ENCODE assay signal across 8 mouse cellular contexts in the genomic region with DNA sequence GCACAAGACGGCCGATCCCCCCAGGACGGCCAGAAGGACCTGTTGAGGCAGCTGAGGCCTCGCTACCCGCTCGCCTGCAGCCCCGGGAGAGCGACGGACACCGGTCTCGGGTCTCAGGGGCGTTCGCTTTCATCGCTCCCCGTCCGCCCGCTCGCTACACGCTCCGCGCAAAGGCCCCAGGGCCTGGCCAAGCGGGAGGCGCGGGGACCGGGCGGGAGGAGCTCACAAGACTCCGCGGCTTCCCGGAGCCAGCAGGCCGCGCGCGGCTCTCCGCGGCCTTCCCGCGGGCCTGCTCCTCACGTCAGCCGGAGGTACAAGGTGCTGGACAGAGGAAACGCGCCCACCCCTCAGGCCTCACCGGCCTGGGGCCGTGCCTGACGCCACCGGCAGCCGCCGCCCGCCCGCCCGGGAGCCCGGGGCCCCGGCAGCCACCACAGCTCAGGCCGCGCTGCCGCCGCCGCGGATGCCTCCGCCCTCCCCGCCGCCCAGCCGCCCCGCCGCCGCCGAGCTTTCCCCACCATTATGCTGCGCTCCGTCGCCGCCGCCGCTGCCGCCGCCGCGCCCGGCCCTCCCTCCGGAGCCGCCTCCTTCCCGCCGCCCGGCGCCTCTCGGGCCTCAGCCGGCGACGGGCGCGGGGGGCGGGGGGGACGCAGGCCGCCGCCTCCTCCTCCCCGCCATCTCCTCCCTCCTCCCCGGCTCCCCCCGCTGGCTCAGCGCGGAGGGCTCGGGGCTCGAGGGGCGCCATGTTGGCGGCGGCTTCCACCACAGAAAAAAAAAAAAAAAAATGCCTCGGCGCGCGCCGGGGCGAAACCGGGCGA. TPM values are rescaled to one million over a fixed set of nuclear protein-coding genes. Genes with fewer than 3 reads are reported as not detected.
DNase-seq lines count a peak whose midpoint lies in the region; ATAC-seq and TF ChIP-seq lines count a peak whose summit lies in the region.

No protein-coding gene starts in this region.

- H3K79me3 ChIP-seq in C2C12 (ENCODE audit: low read depth) = peaks cover 44% of the 10 kb centered on the region

- peaks cover 51% of the 10 kb centered on the region for H3K79me2 ChIP-seq in C2C12 (ENCODE audit: control insufficient read depth, insufficient read depth)

- no peaks in the 10 kb centered on the region; the same call in 1 of the 2 replicates for H3K4me1 ChIP-seq in bone marrow, adult 2 months (ENCODE audit: control insufficient read depth, insufficient read depth, low read length)
- peaks cover 3% of the 10 kb centered on the region for H3K4me1 ChIP-seq in embryonic fibroblast, embryonic 13.5 days (ENCODE audit: control insufficient read depth, insufficient read depth, low read length)
- H3K4me1 ChIP-seq in heart, embryonic 12.5 days (replicated peaks) = peaks cover 40% of the 10 kb centered on the region
- peaks cover 20% of the 10 kb centered on the region; the same call in 1 of the 2 replicates for H3K4me1 ChIP-seq in kidney, postnatal 0 days (replicated peaks; ENCODE audit: insufficient read depth, low read length)
- peaks cover 36% of the 10 kb centered on the region for H3K4me1 ChIP-seq in liver, embryonic 15.5 days (replicated peaks)
- H3K4me1 ChIP-seq in neural tube, embryonic 12.5 days = peaks cover 38% of the 10 kb centered on the region
- H3K4me1 ChIP-seq in stomach, postnatal 0 days (replicated peaks; ENCODE audit: control insufficient read depth, insufficient read depth) = no peaks in the 10 kb centered on the region; the same call in 1 of the 2 replicates

- WGBS in bone marrow, adult 2 months = 2% methylated on average over 111 of the region's 111 CpGs
- WGBS in heart, embryonic 12.5 days = 2% methylated on average over 84 of the region's 111 CpGs
- WGBS in kidney, postnatal 0 days = under 1% methylated on average over 53 of the region's 111 CpGs
- under 1% methylated on average over 93 of the region's 111 CpGs for WGBS in liver, embryonic 15.5 days (ENCODE audit: insufficient replicate concordance)
- WGBS in neural tube, embryonic 12.5 days = under 1% methylated on average over 80 of the region's 111 CpGs
- WGBS in stomach, postnatal 0 days = 0% methylated on average over 12 of the region's 111 CpGs

- H3K9me3 ChIP-seq in heart, embryonic 12.5 days (replicated peaks) = no peaks in the 10 kb centered on the region
- no peaks in the 10 kb centered on the region for H3K9me3 ChIP-seq in kidney, postnatal 0 days (replicated peaks; ENCODE audit: low read length)
- H3K9me3 ChIP-seq in liver, embryonic 15.5 days (replicated peaks) = no peaks in the 10 kb centered on the region
- H3K9me3 ChIP-seq in neural tube, embryonic 12.5 days = no peaks in the 10 kb centered on the region
- no peaks in the 10 kb centered on the region for H3K9me3 ChIP-seq in stomach, postnatal 0 days (ENCODE audit: control insufficient read depth, low read length)

- H3K9ac ChIP-seq in heart, embryonic 12.5 days = peak overlapping the region; percentile 99
- H3K9ac ChIP-seq in kidney, postnatal 0 days (ENCODE audit: low read depth, low read length) = peak overlapping the region; percentile 100
- peak overlapping the region; percentile 89 for H3K9ac ChIP-seq in liver, embryonic 15.5 days
- H3K9ac ChIP-seq in neural tube, embryonic 12.5 days = peak overlapping the region; percentile 99
- peak overlapping the region; percentile 100 for H3K9ac ChIP-seq in stomach, postnatal 0 days (ENCODE audit: low read length)

- TF ChIP-seq POLR2A in bone marrow, adult 2 months (IDR thresholded peaks at IDR 0.05; ENCODE audit: borderline replicate concordance, control insufficient read depth, low read depth, low read length) = peak; percentile 21; the same call in 1 of the 2 replicates
- 0 out of 2 replicates have a peak, but pooled peaks have one; percentile 1 for TF ChIP-seq POLR2A in embryonic fibroblast, embryonic 13.5 days (IDR thresholded peaks at IDR 0.05; ENCODE audit: low read depth, low read length)

- peak overlapping the region; percentile 69 for H3K4me2 ChIP-seq in heart, embryonic 12.5 days
- H3K4me2 ChIP-seq in kidney, postnatal 0 days (ENCODE audit: low read length) = peak overlapping the region; percentile 78
- peak overlapping the region; percentile 94 for H3K4me2 ChIP-seq in liver, embryonic 15.5 days
- H3K4me2 ChIP-seq in neural tube, embryonic 12.5 days (replicated peaks) = peak overlapping the region; percentile 78
- H3K4me2 ChIP-seq in stomach, postnatal 0 days (replicated peaks; ENCODE audit: low read depth) = peak overlapping the region; percentile 74

- no peaks in the 10 kb centered on the region for H3K27me3 ChIP-seq in C2C12 (ENCODE audit: control insufficient read depth, insufficient read depth, insufficient read length)
- H3K27me3 ChIP-seq in heart, embryonic 12.5 days (replicated peaks) = no peaks in the 10 kb centered on the region
- no peaks in the 10 kb centered on the region for H3K27me3 ChIP-seq in kidney, postnatal 0 days (ENCODE audit: insufficient read depth, low read length)
- peaks cover 20% of the 10 kb centered on the region for H3K27me3 ChIP-seq in liver, embryonic 15.5 days
- H3K27me3 ChIP-seq in neural tube, embryonic 12.5 days (replicated peaks) = no peaks in the 10 kb centered on the region
- H3K27me3 ChIP-seq in stomach, postnatal 0 days (ENCODE audit: control insufficient read depth, insufficient read depth, low read length) = no peaks in the 10 kb centered on the region

- DNase-seq in kidney, postnatal 0 days (ENCODE audit: low spot score) = peak; percentile 78
- peak; percentile 79 for DNase-seq in stomach, postnatal 0 days (ENCODE audit: low spot score)

- H3ac ChIP-seq in C2C12 (ENCODE audit: control insufficient read depth, insufficient read length, low read depth) = peak overlapping the region; percentile 66

- peak overlapping the region; percentile 69 for H3K4me3 ChIP-seq in C2C12 (ENCODE audit: insufficient read depth, poor library complexity, severe bottlenecking)
- H3K4me3 ChIP-seq in bone marrow, adult 2 months (replicated peaks; ENCODE audit: control insufficient read depth, low read depth, low read length) = peak overlapping the region; percentile 86
- H3K4me3 ChIP-seq in embryonic fibroblast, embryonic 13.5 days (ENCODE audit: insufficient read depth, low read length) = peak overlapping the region; percentile 79
- H3K4me3 ChIP-seq in heart, embryonic 12.5 days = peak overlapping the region; percentile 93
- peak overlapping the region; percentile 91 for H3K4me3 ChIP-seq in kidney, postnatal 0 days (replicated peaks; ENCODE audit: low read depth, low read length)
- H3K4me3 ChIP-seq in liver, embryonic 15.5 days (replicated peaks) = peak overlapping the region; percentile 85
- H3K4me3 ChIP-seq in neural tube, embryonic 12.5 days = peak overlapping the region; percentile 95
- peak overlapping the region; percentile 92 for H3K4me3 ChIP-seq in stomach, postnatal 0 days (ENCODE audit: low read depth, low read length)

- TF ChIP-seq EP300 in stomach, postnatal 0 days (optimal IDR thresholded peaks at IDR 0.05) = no peak

- no peak for TF ChIP-seq CTCF in C2C12 (IDR thresholded peaks at IDR 0.05; ENCODE audit: control insufficient read depth, insufficient read depth, insufficient read length)
- TF ChIP-seq CTCF in bone marrow, adult 2 months (IDR thresholded peaks at IDR 0.05; ENCODE audit: control insufficient read depth, insufficient read depth, low read length) = no peak
- TF ChIP-seq CTCF in embryonic fibroblast, embryonic 13.5 days (IDR thresholded peaks at IDR 0.05; ENCODE audit: borderline replicate concordance, insufficient read depth, low read length) = no peak
- TF ChIP-seq CTCF in kidney, postnatal 0 days (IDR thresholded peaks at IDR 0.05; ENCODE audit: low read depth) = no peak
- no peak for TF ChIP-seq CTCF in stomach, postnatal 0 days (IDR thresholded peaks at IDR 0.05; ENCODE audit: low read depth)

- peak; percentile 81 for ATAC-seq in heart, embryonic 12.5 days (ENCODE audit: insufficient number of reproducible peaks, low FRiP score)
- ATAC-seq in kidney, postnatal 0 days (replicated peaks; ENCODE audit: low FRiP score, low read depth) = peak; percentile 78
- ATAC-seq in liver, embryonic 15.5 days (ENCODE audit: insufficient read depth) = peak; percentile 71
- ATAC-seq in neural tube, embryonic 12.5 days (ENCODE audit: low FRiP score, low read depth) = peak; percentile 67
- ATAC-seq in stomach, postnatal 0 days (ENCODE audit: low FRiP score, low TSS enrichment) = peak; percentile 80

- H3K36me3 ChIP-seq in C2C12 (ENCODE audit: control insufficient read depth, insufficient read depth) = no peaks in the 10 kb centered on the region
- H3K36me3 ChIP-seq in heart, embryonic 12.5 days = no peaks in the 10 kb centered on the region
- H3K36me3 ChIP-seq in kidney, postnatal 0 days (ENCODE audit: insufficient read depth, low read length) = no peaks in the 10 kb centered on the region
- H3K36me3 ChIP-seq in liver, embryonic 15.5 days (replicated peaks) = no peaks in the 10 kb centered on the region
- H3K36me3 ChIP-seq in neural tube, embryonic 12.5 days = no peaks in the 10 kb centered on the region
- H3K36me3 ChIP-seq in stomach, postnatal 0 days (ENCODE audit: control insufficient read depth, insufficient read depth, low read length) = no peaks in the 10 kb centered on the region

- H3K27ac ChIP-seq in bone marrow, adult 2 months (ENCODE audit: control insufficient read depth, insufficient read depth, low read depth, low read length, poor library complexity) = peak overlapping the region; percentile 88
- peak overlapping the region; percentile 79 for H3K27ac ChIP-seq in embryonic fibroblast, embryonic 13.5 days (ENCODE audit: insufficient read depth, low read length)
- peak overlapping the region; percentile 96 for H3K27ac ChIP-seq in heart, embryonic 12.5 days (ENCODE audit: poor library complexity, severe bottlenecking)
- H3K27ac ChIP-seq in kidney, postnatal 0 days = peak overlapping the region; percentile 99
- peak overlapping the region; percentile 87 for H3K27ac ChIP-seq in liver, embryonic 15.5 days (replicated peaks)
- peak overlapping the region; percentile 98 for H3K27ac ChIP-seq in neural tube, embryonic 12.5 days
- H3K27ac ChIP-seq in stomach, postnatal 0 days (replicated peaks) = peak overlapping the region; percentile 99

TF ChIP-seq in C2C12, 6 proteins besides CTCF, POLR2A, EP300 and RAD21:
- TF ChIP-seq CEBPB (IDR thresholded peaks at IDR 0.05; ENCODE audit: low read depth) = no peak
- TF ChIP-seq USF1 (IDR thresholded peaks at IDR 0.05; ENCODE audit: low read depth) = no peak

RNA-seq across cellular contexts. Expression of a gene that starts 1.1 kb away (rescaled TPM):
- 33.2 TPM for polyA plus RNA-seq in C2C12 (2012; fragmentation: generic; extraction: Trizol)
- polyA plus RNA-seq in bone marrow, adult 2 months (2011; ENCODE audit: insufficient read depth, insufficient read length, low replicate concordance, missing spikeins) = 24.7 and 45.9 TPM in 2 replicates
- polyA plus RNA-seq in embryonic fibroblast, embryonic 13.5 days (2011; ENCODE audit: insufficient read length, low read depth, missing spikeins) = 101 and 135 TPM in 2 replicates
- polyA plus RNA-seq in heart, embryonic 12.5 days (2016; fragmentation: Nextera tagmentation; extraction: Ambion mirVana) = 122 and 132 TPM in 2 replicates
- polyA plus RNA-seq in kidney, postnatal 0 days (2015; fragmentation: Nextera tagmentation; extraction: Ambion mirVana) = 67.1 and 71.3 TPM in 2 replicates
- 21.5 and 21.8 TPM in 2 replicates for polyA plus RNA-seq in liver, embryonic 15.5 days (2015; fragmentation: Nextera tagmentation; extraction: Ambion mirVana)
- 109 and 112 TPM in 2 replicates for polyA plus RNA-seq in neural tube, embryonic 12.5 days (2016; fragmentation: Nextera tagmentation; extraction: Ambion mirVana)
- polyA plus RNA-seq in stomach, postnatal 0 days (2015; fragmentation: Nextera tagmentation; extraction: Ambion mirVana) = 47.0 and 47.7 TPM in 2 replicates

Comparison
In these comparisons a context has a peak if more than half of its experiments do, and no peak if none do; other contexts are left out.
1. Peak in every context shown above with its lines: DNase-seq, ATAC-seq, H3K4me3 ChIP-seq and H3K27ac ChIP-seq.